Mouse (Mus musculus): ENCODE measurements around the gene Kcna5.
A peak's percentile ranks its signal among the peaks of the same experiment; 100 is the strongest.

Gene Kcna5

GRCm38 (mm10) chr6:126535208-126535910, at the start of gene Kcna5:
Gene Kcna5, minus strand, starts transcription at chr6:126535412.
- peak; percentile 47 for DNase-seq (ENCODE audit: low spot score)

GRCm38 (mm10) chr6:126583075-126583474, 47.9 kb upstream of the Kcna5 start:
- peak; percentile 71 for DNase-seq (ENCODE audit: low spot score)

GRCm38 (mm10) chr6:126581632-126582031, 46.4 kb upstream of the Kcna5 start:
- no peak for DNase-seq (ENCODE audit: low spot score)

- no peak for DNase-seq (ENCODE audit: low spot score)
Measured at GRCm38 (mm10) chr6:126580571-126580970, 45.4 kb upstream of the Kcna5 start.

- no peak for DNase-seq (ENCODE audit: low spot score)
Measured at GRCm38 (mm10) chr6:126577415-126577814, 42.2 kb upstream of the Kcna5 start.

- DNase-seq (ENCODE audit: low spot score) = no peak
Measured at GRCm38 (mm10) chr6:126576566-126576965, 41.4 kb upstream of the Kcna5 start.

- no peak for DNase-seq (ENCODE audit: low spot score)
Measured at GRCm38 (mm10) chr6:126574778-126575177, 39.6 kb upstream of the Kcna5 start.

DNA sequence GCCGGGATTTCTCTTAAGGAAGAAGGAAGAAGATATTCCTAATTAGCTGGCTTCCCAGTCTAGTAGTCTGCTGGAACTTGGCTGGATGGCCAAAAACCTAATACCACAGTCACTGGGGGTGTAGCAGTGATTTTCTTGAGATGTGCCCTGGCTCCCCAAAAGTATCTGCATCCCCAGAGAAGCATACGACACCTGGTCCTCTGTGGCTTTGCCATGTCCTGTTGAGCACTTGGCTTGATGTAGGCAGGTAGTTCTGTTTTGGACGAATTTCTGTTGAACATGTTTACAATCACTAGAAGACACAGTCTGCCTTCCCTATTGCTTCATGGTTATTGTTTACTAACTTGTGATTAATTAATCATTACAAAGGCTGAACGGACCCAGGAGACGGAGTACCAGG, 37.8 kb upstream of the Kcna5 start:
- DNase-seq (ENCODE audit: low spot score) = no peak

GRCm38 (mm10) chr6:126569809-126570208, 34.6 kb upstream of the Kcna5 start:
- no peak for DNase-seq (ENCODE audit: low spot score)

DNA sequence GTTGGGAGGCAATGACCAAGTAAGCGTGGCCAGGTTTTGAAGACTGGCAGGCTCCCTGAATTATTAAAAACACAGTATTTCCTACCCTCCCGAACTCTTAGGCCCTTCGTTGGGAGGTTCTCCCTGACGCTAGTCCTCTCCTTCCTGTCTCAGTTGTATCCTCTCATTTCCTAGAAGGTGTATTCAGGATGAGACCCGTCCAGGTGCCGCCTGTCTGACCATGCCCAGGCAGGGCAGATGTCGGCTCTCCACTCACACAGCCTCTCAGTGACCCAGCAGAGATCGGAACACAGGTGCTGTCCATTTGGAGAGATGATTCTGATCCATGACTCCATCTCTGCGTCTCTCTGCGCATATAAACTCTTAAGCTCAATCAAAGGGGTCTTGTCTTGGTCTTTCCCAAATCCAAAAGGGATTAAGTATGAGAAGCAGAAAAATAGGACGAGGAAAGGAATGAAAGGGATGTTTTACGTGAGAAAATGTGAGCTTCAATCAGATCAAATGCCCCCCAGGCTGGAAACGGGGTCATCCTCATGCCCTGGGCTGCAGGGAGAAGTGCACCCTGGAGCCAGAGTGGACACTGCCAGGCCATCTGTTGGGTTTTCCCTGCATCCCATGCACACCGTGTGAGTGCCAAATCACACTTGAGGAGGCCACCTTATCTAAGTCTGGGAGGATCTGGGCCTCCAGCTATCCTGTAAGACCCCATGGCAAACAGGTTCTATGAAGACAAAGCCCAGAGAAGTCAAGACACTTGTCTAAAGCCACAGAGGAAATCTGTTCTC, 33.0 kb upstream of the Kcna5 start:
- no peak for DNase-seq (ENCODE audit: low spot score)

DNA sequence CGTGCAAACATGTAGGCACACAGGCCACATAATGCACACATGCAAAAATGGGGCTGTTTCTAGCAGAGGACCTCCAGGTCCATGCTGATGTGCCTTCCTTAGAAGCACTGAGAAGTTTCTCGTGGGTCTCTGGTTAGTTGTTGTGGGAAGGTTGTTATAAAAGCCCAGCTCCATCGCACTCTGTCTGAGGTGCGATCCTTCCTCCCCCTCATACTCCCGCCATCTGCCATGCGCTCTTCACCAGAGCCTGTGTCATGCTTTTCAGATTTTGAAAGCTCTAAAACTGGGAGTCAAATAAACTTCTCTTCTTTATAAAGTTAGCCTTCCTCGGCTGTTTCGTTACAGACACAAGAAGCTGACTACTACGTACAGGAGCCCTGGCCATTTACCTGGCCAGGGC, 32.1 kb upstream of the Kcna5 start:
- DNase-seq (ENCODE audit: low spot score) = no peak

GRCm38 (mm10) chr6:126564376-126564775, 29.2 kb upstream of the Kcna5 start:
- no peak for DNase-seq (ENCODE audit: low spot score)

DNA sequence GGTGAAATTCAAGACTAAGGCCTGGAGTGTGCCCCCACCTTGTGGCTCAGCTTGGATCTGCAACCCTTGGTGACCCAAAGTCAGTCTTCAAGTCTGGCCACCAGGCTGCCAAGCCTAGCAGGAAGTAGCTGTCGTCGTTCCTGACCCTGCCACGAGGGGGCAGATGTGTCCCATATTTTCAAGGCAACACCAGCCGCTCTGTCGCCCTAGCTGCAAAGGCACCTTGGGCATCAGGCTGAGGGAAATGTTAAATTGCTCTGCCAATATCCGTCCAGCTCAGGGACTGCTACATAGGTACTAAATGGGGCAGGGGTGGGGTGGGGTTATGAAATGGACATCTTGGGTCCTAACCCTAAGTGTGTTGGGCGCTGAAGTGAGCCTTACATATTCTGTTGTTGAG, 28.7 kb upstream of the Kcna5 start:
- peak; percentile 93 for DNase-seq (ENCODE audit: low spot score)

DNA sequence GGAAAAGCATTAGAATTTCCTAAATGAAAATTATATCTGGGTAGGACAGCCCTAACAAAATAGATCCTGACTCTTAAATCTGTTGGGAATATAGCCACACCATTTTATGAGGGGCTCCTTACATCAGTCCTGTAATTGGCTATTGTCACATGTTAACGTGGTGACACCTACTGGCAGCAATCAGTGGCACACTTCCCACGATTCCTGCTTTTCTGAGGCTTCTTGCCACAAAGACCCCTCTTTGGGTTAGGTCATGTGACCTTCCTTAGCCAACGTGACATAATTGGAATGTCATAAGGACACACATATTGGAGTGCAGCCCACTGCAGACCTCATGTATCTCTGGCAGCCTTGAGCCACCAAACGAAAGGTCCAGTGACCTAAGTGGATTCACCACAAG, 26.5 kb upstream of the Kcna5 start:
- no peak for DNase-seq (ENCODE audit: low spot score)

GRCm38 (mm10) chr6:126560696-126561095, 25.5 kb upstream of the Kcna5 start:
- no peak for DNase-seq (ENCODE audit: low spot score)

DNA sequence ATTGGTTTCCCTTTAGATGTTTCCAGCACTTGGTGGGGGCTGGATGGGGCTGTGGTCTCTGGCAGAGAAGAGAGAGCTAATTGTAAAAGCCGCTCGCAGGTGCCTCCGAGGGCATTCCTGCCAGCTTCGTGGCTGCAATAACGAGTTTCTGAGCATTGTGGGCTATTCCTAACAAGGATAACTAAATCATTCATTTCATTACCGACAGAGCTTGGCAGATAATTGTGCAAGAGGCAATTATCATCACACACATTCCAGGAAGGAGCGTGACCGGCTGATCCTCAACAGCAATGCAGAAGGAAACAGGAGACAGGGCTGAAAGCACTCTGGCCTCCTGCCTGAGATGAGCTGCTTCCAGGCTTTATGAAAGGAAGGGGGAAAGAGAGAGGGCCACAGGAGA, 24.8 kb upstream of the Kcna5 start:
- no peak for DNase-seq (ENCODE audit: low spot score)

DNA sequence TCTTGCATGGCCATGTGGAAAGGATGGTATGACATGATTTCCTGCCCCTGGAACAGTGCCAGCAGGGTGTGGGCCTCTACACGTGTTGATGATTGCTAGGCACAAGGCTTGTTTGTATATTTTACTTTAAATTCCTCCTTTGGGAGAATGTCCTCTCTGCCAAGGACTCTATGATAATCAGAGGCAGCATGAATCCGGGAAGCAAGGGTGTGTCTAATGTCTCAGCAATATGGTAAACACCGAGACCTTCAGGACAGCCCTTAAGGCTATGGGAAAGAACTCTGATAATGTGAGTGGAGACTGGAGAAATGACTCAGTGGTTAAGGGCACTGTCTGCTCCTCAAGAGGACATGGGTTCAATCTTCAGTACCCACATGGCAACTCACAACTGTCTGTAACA, 23.1 kb upstream of the Kcna5 start:
- no peak for DNase-seq (ENCODE audit: low spot score)

DNA sequence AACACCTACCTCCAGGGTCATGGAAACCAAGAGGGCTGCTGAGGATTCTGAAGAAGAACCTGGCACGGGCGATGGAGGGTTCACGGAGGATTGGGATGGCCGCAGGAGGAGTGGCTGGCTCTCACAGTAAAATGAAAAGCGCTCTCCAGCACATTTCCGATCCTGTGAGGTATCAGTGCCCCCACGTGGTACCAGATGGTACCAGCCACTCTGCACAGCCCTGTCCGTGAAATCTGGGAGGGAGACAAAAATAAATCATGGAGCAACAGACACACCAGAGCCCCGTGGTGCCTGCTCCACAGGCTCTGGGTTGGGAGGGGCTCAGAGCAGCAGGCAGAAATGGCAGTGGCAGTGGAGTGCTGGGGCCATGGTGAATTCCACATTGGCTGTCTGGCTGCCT, 18.6 kb upstream of the Kcna5 start:
- DNase-seq (ENCODE audit: low spot score) = peak; percentile 51

GRCm38 (mm10) chr6:126551862-126552395, 16.7 kb upstream of the Kcna5 start:
- DNase-seq (ENCODE audit: low spot score) = peak; percentile 56

GRCm38 (mm10) chr6:126544107-126545036, 9.2 kb upstream of the Kcna5 start:
- no peak for DNase-seq (ENCODE audit: low spot score)

- DNase-seq (ENCODE audit: low spot score) = no peak
Measured at GRCm38 (mm10) chr6:126542724-126543123, 7.5 kb upstream of the Kcna5 start.

GRCm38 (mm10) chr6:126537512-126537911, 2.3 kb upstream of the Kcna5 start:
- DNase-seq (ENCODE audit: low spot score) = no peak
